Mouse (Mus musculus) CH12.LX (cell line): ENCODE measurements around the gene Hsd3b5. TPM values are rescaled to one million over a fixed set of nuclear protein-coding genes. Genes with fewer than 3 reads are reported as not detected.
"Not testable (repeated sequence)": the region's sequence is repeated elsewhere in the genome, so short reads cannot be mapped to it uniquely, and the experiment has no call there.

Experiments
- DNase-seq: peaks from one replicate; pipeline ENCODE4 v3.0.0-alpha.2; 2013; ENCODE audit errors: extremely low read depth
- H3K27ac ChIP-seq: 2 replicates; pipeline ENCODE4 v1.5.1; 2012; ENCODE audit warnings: low read depth, mild to moderate bottlenecking, control low read depth, moderate library complexity; ENCODE audit not compliant: insufficient read depth
- H3K27me3 ChIP-seq: replicated peaks from 2 replicates; pipeline ENCODE3; 2012; ENCODE audit warnings: inconsistent platforms
- H3K36me3 ChIP-seq, 2 experiments: replicated peaks in 1 of 2; 2 replicates each; pipeline versions ENCODE3 to v1.6.1; 2012; ENCODE audit warnings: inconsistent platforms in 1 of 2, low read length in 1 of 2, mild to moderate bottlenecking in 1 of 2, mixed read lengths in 1 of 2, moderate library complexity in 1 of 2; ENCODE audit not compliant: control insufficient read depth in 1 of 2, insufficient read depth in 1 of 2
- H3K4me1 ChIP-seq, 2 experiments: 2 replicates each; pipeline ENCODE4 v1.6.1; 2012; ENCODE audit warnings: inconsistent platforms in 1 of 2, moderate library complexity in 1 of 2; ENCODE audit not compliant: insufficient read depth in 2 of 2, control insufficient read depth in 1 of 2
- H3K4me2 ChIP-seq: 2 replicates; pipeline ENCODE4 v1.6.1; 2012; ENCODE audit warnings: low read depth, mild to moderate bottlenecking, control low read depth; ENCODE audit not compliant: poor library complexity, insufficient read depth, severe bottlenecking
- H3K4me3 ChIP-seq, 3 experiments: fragments of 150-350 bp in 1 of 3; sonication (generic) in 1 of 3; replicated peaks in 1 of 3; 2 replicates each; pipeline versions ENCODE3 to v1.5.1; 2011 to 2012; ENCODE audit warnings: low read depth in 2 of 3, low read length in 2 of 3, mild to moderate bottlenecking in 2 of 3, moderate library complexity in 2 of 3, control low read depth in 1 of 3, improper control_type of control experiment in 1 of 3, inconsistent platforms in 1 of 3, mixed read lengths in 1 of 3; ENCODE audit not compliant: poor library complexity in 1 of 3
- H3K79me2 ChIP-seq: replicated peaks from 2 replicates; pipeline ENCODE4 v1.6.1; 2012; ENCODE audit warnings: mild to moderate bottlenecking, moderate library complexity; ENCODE audit not compliant: control insufficient read depth, poor library complexity, insufficient read depth, severe bottlenecking; ENCODE audit errors: extremely low read depth
- H3K9ac ChIP-seq: 2 replicates; pipeline ENCODE4 v1.6.1; 2012; ENCODE audit warnings: low read depth, mild to moderate bottlenecking, control low read depth, moderate library complexity; ENCODE audit not compliant: insufficient read depth
- H3K9me3 ChIP-seq: replicated peaks from 2 replicates; pipeline ENCODE3; 2012; ENCODE audit warnings: low read length, inconsistent platforms, mixed read lengths
- CHD1 ChIP-seq: IDR thresholded peaks from 2 replicates; pipeline ENCODE4 v1.6.1; 2012; ENCODE audit warnings: low read depth, low read length, improper control_type of control experiment, inconsistent platforms
- CTCF ChIP-seq, 2 experiments: IDR thresholded peaks in 1 of 2; conservative IDR thresholded peaks in 1 of 2; 2 replicates each; pipeline ENCODE4 v1.5.1; 2011 to 2012; ENCODE audit warnings: low read depth in 2 of 2, low read length in 2 of 2, improper control_type of control experiment in 1 of 2, inconsistent platforms in 1 of 2, mild to moderate bottlenecking in 1 of 2, moderate library complexity in 1 of 2
- E2F4 ChIP-seq: IDR thresholded peaks from 2 replicates; pipeline ENCODE4 v1.6.1; 2011; ENCODE audit warnings: low read depth, low read length, improper control_type of control experiment; ENCODE audit not compliant: insufficient replicate concordance
- ELF1 ChIP-seq: IDR thresholded peaks from 2 replicates; pipeline ENCODE4 v1.6.1; 2014; ENCODE audit warnings: low read depth, mild to moderate bottlenecking, inconsistent platforms, low read length, improper control_type of control experiment
- EP300 ChIP-seq: IDR thresholded peaks from 2 replicates; pipeline ENCODE4 v1.6.1; 2011; ENCODE audit warnings: low read length, improper control_type of control experiment
- ETS1 ChIP-seq: conservative IDR thresholded peaks from 2 replicates; pipeline ENCODE4 v1.6.1; 2012; ENCODE audit warnings: low read depth, mild to moderate bottlenecking, inconsistent platforms, low read length, improper control_type of control experiment, moderate library complexity
- GABPA ChIP-seq: IDR thresholded peaks from 2 replicates; pipeline ENCODE4 v1.6.1; 2012; ENCODE audit warnings: low read depth, low read length, improper control_type of control experiment, inconsistent platforms; ENCODE audit not compliant: insufficient replicate concordance
- HCFC1 ChIP-seq: IDR thresholded peaks from 2 replicates; pipeline ENCODE4 v1.6.1; 2012; ENCODE audit warnings: low read depth, mild to moderate bottlenecking, inconsistent platforms, low read length, improper control_type of control experiment
- IRF4 ChIP-seq: IDR thresholded peaks from 2 replicates; pipeline ENCODE4 v1.6.1; 2014; ENCODE audit warnings: low read depth, mild to moderate bottlenecking, inconsistent platforms, low read length, improper control_type of control experiment
- KAT2A ChIP-seq: IDR thresholded peaks from 2 replicates; pipeline ENCODE4 v1.6.1; 2012; ENCODE audit warnings: low read length, improper control_type of control experiment, inconsistent platforms; ENCODE audit not compliant: insufficient replicate concordance
- MAX ChIP-seq: IDR thresholded peaks from 2 replicates; pipeline ENCODE4 v1.6.1; 2011; ENCODE audit warnings: low read length, improper control_type of control experiment
- MEF2A ChIP-seq: IDR thresholded peaks from 2 replicates; pipeline ENCODE4 v1.6.1; 2014; ENCODE audit warnings: low read depth, mild to moderate bottlenecking, inconsistent platforms, low read length, improper control_type of control experiment, borderline replicate concordance
- MXI1 ChIP-seq: IDR thresholded peaks from 2 replicates; pipeline ENCODE4 v1.6.1; 2011; ENCODE audit warnings: mild to moderate bottlenecking, low read depth, low read length, improper control_type of control experiment
- MYC ChIP-seq: IDR thresholded peaks from 2 replicates; pipeline ENCODE4 v1.6.1; 2011; ENCODE audit warnings: low read depth, mild to moderate bottlenecking, improper control_type of control experiment, low read length
- NRF1 ChIP-seq: IDR thresholded peaks from 2 replicates; pipeline ENCODE4 v1.6.1; 2014; ENCODE audit warnings: low read depth, mild to moderate bottlenecking, inconsistent platforms, low read length, improper control_type of control experiment, moderate library complexity
- PAX5 ChIP-seq: IDR thresholded peaks from 2 replicates; pipeline ENCODE4 v1.6.1; 2012; ENCODE audit warnings: low read length, inconsistent platforms, mixed read lengths
- POLR2A ChIP-seq: IDR thresholded peaks from 2 replicates; pipeline ENCODE4 v1.6.1; 2011; ENCODE audit warnings: low read depth, mild to moderate bottlenecking, improper control_type of control experiment, low read length
- POLR2AphosphoS2 ChIP-seq: IDR thresholded peaks from 2 replicates; pipeline ENCODE4 v1.6.1; 2011; ENCODE audit warnings: low read depth, low read length, improper control_type of control experiment
- RAD21 ChIP-seq: IDR thresholded peaks from 2 replicates; pipeline ENCODE4 v1.6.1; 2011; ENCODE audit warnings: low read depth, mild to moderate bottlenecking, low read length, improper control_type of control experiment, moderate library complexity
- RCOR1 ChIP-seq: conservative IDR thresholded peaks from 2 replicates; pipeline ENCODE4 v1.6.1; 2012; ENCODE audit warnings: low read depth, mild to moderate bottlenecking, inconsistent platforms, low read length, improper control_type of control experiment
- SIN3A ChIP-seq: IDR thresholded peaks from 2 replicates; pipeline ENCODE4 v1.6.1; 2012; ENCODE audit warnings: low read length, improper control_type of control experiment, inconsistent platforms
- SMC3 ChIP-seq: IDR thresholded peaks from 2 replicates; pipeline ENCODE4 v1.6.1; 2011; ENCODE audit warnings: low read depth, low read length, improper control_type of control experiment
- TBP ChIP-seq: conservative IDR thresholded peaks from 2 replicates; pipeline ENCODE4 v1.6.1; 2011; ENCODE audit warnings: low read depth, low read length, improper control_type of control experiment
- ZMIZ1 ChIP-seq: IDR thresholded peaks from 2 replicates; pipeline ENCODE4 v1.6.1; 2012; ENCODE audit warnings: low read depth, mild to moderate bottlenecking, inconsistent platforms, low read length, improper control_type of control experiment
- ZNF384 ChIP-seq: IDR thresholded peaks from 2 replicates; pipeline ENCODE4 v1.6.1; 2012; ENCODE audit warnings: low read depth, low read length, improper control_type of control experiment, inconsistent platforms
- dilution Hi-C: fragments of 300-500 bp; cut with MboI; formaldehyde crosslinking; loops from 2 replicates; pipeline ENCODE4 v1.14.3; 2020; ENCODE audit warnings: low sequenced_read_pairs; ENCODE audit not compliant: extremely low pct_unique_long_range_greater_than_20kb, extremely low pct_ligation_motif_present
- in situ Hi-C: fragments of 300-500 bp; cut with MboI; formaldehyde crosslinking; loops from 3 replicates; pipeline ENCODE4 v1.14.3; 2019; ENCODE audit warnings: low sequenced_read_pairs, low pct_ligation_motif_present, low pct_unique_long_range_greater_than_20kb, mixed read lengths
- polyA plus RNA-seq: library from polyadenylated mRNA; unstranded; fragments of >175 nt; gene quantifications from 2 replicates; pipeline ENCODE4 v1.2.1, GENCODE M21; 2012; ENCODE audit warnings: low read depth; ENCODE audit not compliant: insufficient read length
- total RNA-seq, 2 experiments: library from RNA; depleted of rRNA; stranded (reverse); fragments of 300-350 nt in 1 of 2; fragments of >200 nt in 1 of 2; gene quantifications; 2 replicates each; pipeline ENCODE4 v1.2.3; 2012 to 2014

The Hsd3b5 gene
- total RNA-seq (2012; rRNA removed): not detected in 2 replicates
- total RNA-seq (2014; rRNA removed): not detected in 2 replicates
- polyA plus RNA-seq: not detected in 2 replicates

DNA sequence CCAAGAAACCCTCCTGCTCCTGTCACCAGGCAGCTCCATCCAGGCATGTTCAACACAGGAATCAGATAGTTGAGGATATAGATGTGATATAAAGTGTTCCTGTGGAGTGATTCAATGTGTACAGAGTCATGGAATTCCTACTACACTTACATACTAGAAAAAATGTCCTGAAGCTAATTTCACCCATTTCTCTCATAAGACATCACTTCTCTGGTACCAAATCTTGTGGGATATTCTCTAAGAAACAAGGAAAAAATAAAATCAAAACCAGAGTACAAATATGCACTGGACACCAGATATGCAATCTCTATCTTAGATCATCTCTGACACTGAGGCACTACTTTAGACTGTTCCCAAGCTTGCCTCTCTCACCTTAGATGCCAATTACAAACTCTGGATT lies at the start of gene Hsd3b5:
Hsd3b5 (minus strand) TSS at position 101 of the 400 bp plus-strand sequence.
- DNase-seq: no peak
- TF ChIP-seq CHD1: no peak
- no peak for TF ChIP-seq PAX5
- TF ChIP-seq GABPA: no peak
- no peak for TF ChIP-seq POLR2AphosphoS2
- TF ChIP-seq RCOR1: no peak
- TF ChIP-seq TBP: no peak
- TF ChIP-seq, all 38 proteins: peak for 0
- in situ Hi-C loops: no loop called here
- H3K36me3 ChIP-seq: no peaks in the 10 kb centered on the region
- no peak within 1 kb of the TSS for H3K9ac ChIP-seq
- no peaks in the 10 kb centered on the region for H3K4me1 ChIP-seq
- H3K9me3 ChIP-seq: no peaks in the 10 kb centered on the region
- no peak within 1 kb of the TSS for H3K4me3 ChIP-seq
- H3K4me2 ChIP-seq: no peak within 1 kb of the TSS
- H3K27ac ChIP-seq: no peak within 1 kb of the TSS
- no peaks in the 10 kb centered on the region for H3K79me2 ChIP-seq
- H3K27me3 ChIP-seq: peaks cover 4% of the 10 kb centered on the region
- dilution Hi-C loops: no loop called here

DNA sequence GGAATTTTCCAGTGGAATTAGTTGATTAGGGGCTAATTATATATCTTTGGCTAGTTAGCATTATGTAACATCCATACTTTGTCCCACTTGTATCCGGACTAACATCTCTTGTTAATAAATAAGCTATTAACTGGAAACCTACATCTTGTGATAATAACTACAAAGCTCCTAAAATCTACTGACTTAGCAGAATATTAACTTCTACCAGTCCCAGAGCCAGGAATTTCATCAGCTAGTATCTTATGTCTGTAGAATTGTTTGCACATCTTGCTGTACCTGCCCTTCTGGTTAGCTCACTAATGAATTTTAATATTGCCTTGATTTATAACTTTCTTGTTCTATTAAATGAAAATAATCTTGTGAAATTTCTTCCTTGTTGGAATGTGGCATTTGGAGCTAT lies 5.1 kb upstream of the Hsd3b5 start:
- Histone ChIP-seq H3K79me2 (no peaks in the 10 kb centered on the region), H3K9me3 (no peaks in the 10 kb centered on the region), H3K9ac (no peak overlapping the region), H3K27me3 (no peaks in the 10 kb centered on the region), H3K27ac (no peak overlapping the region), H3K4me3 (no peak overlapping the region), H3K36me3 (no peaks in the 10 kb centered on the region), H3K4me1 (no peaks in the 10 kb centered on the region), H3K4me2 (no peak overlapping the region)
- in situ Hi-C loops (no loop called here), dilution Hi-C loops (no loop called here)
- no peak for DNase-seq
- no peak for TF ChIP-seq POLR2A
- TF ChIP-seq E2F4: no peak
- TF ChIP-seq ZNF384: no peak
- TF ChIP-seq PAX5: no peak
- TF ChIP-seq HCFC1: no peak
- TF ChIP-seq ETS1: no peak
- TF ChIP-seq MEF2A: no peak
- TF ChIP-seq KAT2A: no peak

- H3K36me3 ChIP-seq: no peaks in the 10 kb centered on the region
Observed at GRCm38 (mm10) chr3:98629633-98630032, 419 bp downstream of the Hsd3b5 start.

DNA sequence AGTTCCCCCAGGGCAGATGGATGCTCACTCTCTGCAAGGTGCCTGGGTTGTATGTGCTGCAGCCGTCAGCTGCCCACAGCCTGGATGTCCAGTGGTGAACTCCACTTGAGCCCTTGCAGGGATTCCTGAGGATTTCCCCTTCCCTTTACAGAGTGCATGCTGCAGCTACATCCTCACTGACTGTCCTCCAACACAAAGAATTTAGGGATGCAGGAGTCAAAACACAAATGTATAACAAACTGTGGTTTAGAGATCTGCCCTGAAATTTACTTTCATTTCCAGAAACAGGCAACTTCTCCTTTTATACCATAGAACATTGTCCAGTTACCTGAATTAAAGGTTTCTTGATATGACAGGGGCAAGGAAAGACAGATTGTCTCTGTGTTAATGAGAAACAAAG lies 13.3 kb downstream of the Hsd3b5 start:
- H3K4me2 ChIP-seq, H3K9ac ChIP-seq, H3K4me1 ChIP-seq, H3K4me3 ChIP-seq, H3K79me2 ChIP-seq, in situ Hi-C loops, dilution Hi-C loops, H3K36me3 ChIP-seq, DNase-seq, H3K9me3 ChIP-seq, H3K27ac ChIP-seq: not testable (repeated sequence)
- peaks cover 26% of the 10 kb centered on the region for H3K27me3 ChIP-seq

More at GRCm38 (mm10) chr3:98629633-98630032, 419 bp downstream of the Hsd3b5 start:
- peaks cover 4% of the 10 kb centered on the region for H3K27me3 ChIP-seq
- no peak overlapping the region for H3K4me3 ChIP-seq
- no peaks in the 10 kb centered on the region for H3K79me2 ChIP-seq
- H3K4me2 ChIP-seq: no peak overlapping the region
- TF ChIP-seq MAX (no peak), MYC (no peak), MXI1 (no peak), NRF1 (no peak), CTCF (conservative IDR thresholded peaks at IDR 0.05 in 1 of 2, IDR thresholded peaks at IDR 0.05 in 1 of 2; ENCODE audit: low read depth in 2 of 2, low read length in 2 of 2) (no peak), ZMIZ1 (no peak), SIN3A (no peak), IRF4 (no peak), RAD21 (no peak), CHD1 (no peak), EP300 (no peak), HCFC1 (no peak), SMC3 (no peak), ELF1 (no peak), E2F4 (no peak)
- no peaks in the 10 kb centered on the region for H3K9me3 ChIP-seq
- H3K9ac ChIP-seq: no peak overlapping the region
- no peak overlapping the region for H3K27ac ChIP-seq
- dilution Hi-C loops: no loop called here
- H3K4me1 ChIP-seq: no peaks in the 10 kb centered on the region
- no peak for DNase-seq
- in situ Hi-C loops: no loop called here
